Comparison of ENCODE assay signal across 18 mouse cellular contexts in the genomic region with DNA sequence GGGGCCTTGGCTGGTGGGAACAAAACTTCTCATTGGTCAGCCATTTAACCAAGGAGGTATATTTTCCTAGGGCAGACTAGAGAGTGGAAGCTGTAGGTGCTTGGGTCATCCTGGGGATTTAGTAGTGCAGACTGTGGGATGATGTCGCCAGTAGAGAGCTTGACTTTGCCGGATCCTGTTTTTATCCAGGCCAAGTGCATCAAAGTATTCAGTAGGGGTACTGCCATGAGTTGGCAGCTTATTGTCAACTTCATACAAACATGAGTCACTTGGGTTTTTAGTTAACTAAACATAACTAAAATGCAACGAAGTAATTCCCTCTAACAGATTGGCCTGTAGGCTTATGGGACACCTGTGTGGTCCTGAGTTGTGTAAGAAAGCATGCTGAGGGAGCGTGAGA.
"Had no signal": no experiment of that assay in that cellular context is flagged by ENCODE, and none has a peak within 500 bp of the region (broad histone marks: within the 10 kb centered on the region; RNA-seq: fewer than 3 reads in every experiment).

No protein-coding gene starts in this region.

- H3K27me3 ChIP-seq: midbrain, embryonic 12.5 days; neural tube, embryonic 12.5 days; stomach, embryonic 15.5 days had no signal

- H3K36me3 ChIP-seq: neural tube, embryonic 12.5 days; stomach, embryonic 15.5 days had no signal

- H3K27ac ChIP-seq: midbrain, embryonic 10.5 days; midbrain, embryonic 12.5 days; neural tube, embryonic 12.5 days; stomach, embryonic 15.5 days; stomach, postnatal 0 days had no signal

- H3K4me1 ChIP-seq: midbrain, embryonic 10.5 days; midbrain, embryonic 12.5 days; neural tube, embryonic 12.5 days had no signal

- H3K4me3 ChIP-seq: midbrain, embryonic 10.5 days; midbrain, embryonic 12.5 days; neural tube, embryonic 12.5 days; stomach, embryonic 15.5 days had no signal

- DNase-seq: lung, adult 18-20 months; lung, embryonic 14.5 days; lung, postnatal 10 days; lung, postnatal 4 days; midbrain, embryonic 14.5 days; retina, postnatal 1 day; right cerebral cortex, adult 18-20 months; right cerebral cortex, postnatal 25 days; right cerebral cortex, postnatal 4 days; spleen, adult 18-20 months; thymus, adult 18-20 months; thymus, postnatal 14 days; thymus, postnatal 36 days had no signal

- H3K9me3 ChIP-seq: midbrain, embryonic 10.5 days; midbrain, embryonic 12.5 days; neural tube, embryonic 12.5 days; stomach, embryonic 15.5 days had no signal
